Mouse (Mus musculus) kidney, adult 2 months (tissue): ENCODE results near the gene Gm49425.

Source experiments
- CTCF ChIP-seq: fragments of 200-500 bp; conservative IDR thresholded peaks from 2 replicates; pipeline ENCODE4 v1.5.1; 2011; ENCODE audit warnings: low read depth, mild to moderate bottlenecking, control low read depth, low read length, moderate library complexity, mixed read lengths; ENCODE audit not compliant: insufficient read depth, insufficient read length
- POLR2A ChIP-seq: fragments of 200-500 bp; IDR thresholded peaks from one replicate; pipeline ENCODE4 v1.6.1; 2011; ENCODE audit warnings: low read depth, low read length, control low read depth

DNA sequence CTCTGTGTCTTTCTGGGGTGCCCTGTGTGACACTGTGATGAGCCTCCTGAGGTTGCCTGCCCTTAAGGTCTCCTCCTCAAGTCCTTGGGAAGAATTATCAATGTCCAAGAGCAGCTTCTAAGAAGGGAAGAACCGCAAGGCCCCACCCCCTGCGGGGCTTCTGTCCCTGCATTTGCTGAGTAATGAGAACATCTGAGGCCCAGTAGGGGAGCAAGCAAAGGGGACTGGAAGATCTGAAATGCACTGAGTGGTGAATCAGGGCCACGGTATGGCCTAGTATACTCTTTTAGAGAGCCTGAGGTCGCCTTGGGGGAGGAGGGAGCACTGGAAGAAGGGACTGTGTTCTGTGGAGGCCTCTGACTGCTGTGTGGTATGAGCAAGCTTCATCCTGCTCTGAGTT is 35.0 kb downstream of the Gm49425 start:
- TF ChIP-seq POLR2A = no peak
- TF ChIP-seq CTCF = no peak
